Mouse (Mus musculus): ENCODE data around the gene Prox1. TPM values are rescaled to one million over a fixed set of nuclear protein-coding genes. Genes with fewer than 3 reads are reported as not detected.

Prox1 gene
- polyA plus RNA-seq, 1 experiment from 2014 or later = 3.7 TPM

GRCm38 (mm10) chr1:190144416-190144815 is 26.1 kb downstream of the Prox1 start:
- no peak overlapping the region for H3K27ac ChIP-seq (ENCODE audit: low read depth)
- no peaks in the 10 kb centered on the region for H3K36me3 ChIP-seq (ENCODE audit: control insufficient read depth, insufficient read depth, low read length)
- H3K4me2 ChIP-seq (ENCODE audit: low read length) = no peak overlapping the region
- DNase-seq (ENCODE audit: low spot score) (no peak), ATAC-seq (replicated peaks; ENCODE audit: low FRiP score, low TSS enrichment, low read depth) (no peak)
- H3K27me3 ChIP-seq (replicated peaks; ENCODE audit: control insufficient read depth, insufficient read depth, low read length) = no peaks in the 10 kb centered on the region
- 0 out of 2 replicates have a peak, but pooled peaks cover 3% of the 10 kb centered on the region for H3K4me1 ChIP-seq (replicated peaks; ENCODE audit: control insufficient read depth, insufficient read depth, low read length)
- no peak overlapping the region for H3K4me3 ChIP-seq (ENCODE audit: low read depth, low read length)
- H3K9ac ChIP-seq (ENCODE audit: low read length) = no peak overlapping the region
- H3K9me3 ChIP-seq (ENCODE audit: control insufficient read depth, low read length) = no peaks in the 10 kb centered on the region

- WGBS = 85% methylated on average over 9 of the region's 9 CpGs
- ATAC-seq (replicated peaks; ENCODE audit: low FRiP score, low TSS enrichment, low read depth) (no peak), DNase-seq (ENCODE audit: low spot score) (no peak)
- Histone ChIP-seq H3K4me2 (ENCODE audit: low read length) (no peak overlapping the region), H3K27ac (ENCODE audit: low read depth) (no peak overlapping the region), H3K9me3 (ENCODE audit: control insufficient read depth, low read length) (no peaks in the 10 kb centered on the region), H3K36me3 (ENCODE audit: control insufficient read depth, insufficient read depth, low read length) (no peaks in the 10 kb centered on the region), H3K4me1 (replicated peaks; ENCODE audit: control insufficient read depth, insufficient read depth, low read length) (no peaks in the 10 kb centered on the region), H3K9ac (ENCODE audit: low read length) (no peak overlapping the region), H3K27me3 (replicated peaks; ENCODE audit: control insufficient read depth, insufficient read depth, low read length) (no peaks in the 10 kb centered on the region), H3K4me3 (ENCODE audit: low read depth, low read length) (no peak overlapping the region)
These were observed 26.9 kb downstream of the Prox1 start for GRCm38 (mm10) chr1:190143593-190143992.

DNA sequence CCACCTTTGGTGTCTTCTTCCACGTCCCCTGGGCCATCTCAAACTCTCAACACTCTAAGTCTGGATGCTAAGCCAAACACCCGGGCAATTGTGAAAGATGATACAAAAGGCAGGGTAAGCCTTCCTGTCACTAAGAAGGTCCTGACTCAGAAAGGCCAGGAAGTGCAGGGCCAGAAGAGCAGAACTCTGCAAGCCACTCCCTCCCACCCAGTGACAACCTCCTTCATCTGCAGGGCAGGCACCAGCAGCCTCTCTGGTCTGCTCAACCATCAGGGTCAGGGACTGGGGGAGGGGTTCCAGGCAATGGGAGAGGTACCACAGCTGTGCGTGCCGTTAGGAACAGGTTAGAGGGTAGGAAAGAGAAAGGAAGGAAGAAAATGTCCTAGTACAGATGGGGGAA is 27.9 kb downstream of the Prox1 start:
- Histone ChIP-seq H3K9ac (ENCODE audit: low read length) (no peak overlapping the region), H3K27me3 (replicated peaks; ENCODE audit: control insufficient read depth, insufficient read depth, low read length) (no peaks in the 10 kb centered on the region), H3K9me3 (ENCODE audit: control insufficient read depth, low read length) (no peaks in the 10 kb centered on the region), H3K27ac (ENCODE audit: low read depth) (no peak overlapping the region), H3K4me3 (ENCODE audit: low read depth, low read length) (no peak overlapping the region), H3K4me2 (ENCODE audit: low read length) (no peak overlapping the region), H3K36me3 (ENCODE audit: control insufficient read depth, insufficient read depth, low read length) (no peaks in the 10 kb centered on the region), H3K4me1 (replicated peaks; ENCODE audit: control insufficient read depth, insufficient read depth, low read length) (no peaks in the 10 kb centered on the region)
- ATAC-seq (replicated peaks; ENCODE audit: low FRiP score, low TSS enrichment, low read depth) = no peak
- WGBS = 30% methylated on average over 4 of the region's 4 CpGs
- DNase-seq (ENCODE audit: low spot score) = no peak

DNA sequence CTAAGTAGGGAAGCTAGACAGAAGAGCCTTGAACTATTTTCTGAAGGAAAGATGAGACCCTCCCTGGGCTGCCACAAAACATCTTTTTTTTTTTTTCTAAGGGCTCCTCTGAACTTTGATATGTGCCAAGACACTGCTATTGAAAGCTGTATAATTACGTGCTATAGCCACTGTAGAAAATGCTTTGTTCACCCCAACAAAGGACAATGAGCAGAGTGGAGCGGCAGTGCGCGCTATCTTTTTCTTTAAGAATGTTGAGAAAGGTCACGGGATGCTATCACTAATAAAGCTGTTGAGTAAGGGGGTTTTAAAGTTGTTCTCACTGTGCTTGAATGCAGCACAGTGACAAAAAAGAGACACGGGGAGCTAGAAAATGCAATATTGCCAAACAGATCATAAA is 30.0 kb downstream of the Prox1 start:
- ATAC-seq (replicated peaks; ENCODE audit: low FRiP score, low TSS enrichment, low read depth) = no peak
- 73% methylated on average over 6 of the region's 6 CpGs for WGBS

GRCm38 (mm10) chr1:190139711-190140405 is 30.7 kb downstream of the Prox1 start:
- no peaks in the 10 kb centered on the region for H3K36me3 ChIP-seq (ENCODE audit: control insufficient read depth, insufficient read depth, low read length)
- H3K4me2 ChIP-seq (ENCODE audit: low read length) = no peak overlapping the region
- no peaks in the 10 kb centered on the region for H3K27me3 ChIP-seq (replicated peaks; ENCODE audit: control insufficient read depth, insufficient read depth, low read length)
- no peak overlapping the region for H3K4me3 ChIP-seq (ENCODE audit: low read depth, low read length)
- ATAC-seq (replicated peaks; ENCODE audit: low FRiP score, low TSS enrichment, low read depth) (no peak), DNase-seq (ENCODE audit: low spot score) (no peak)
- H3K9ac ChIP-seq (ENCODE audit: low read length) = no peak overlapping the region
- WGBS = 85% methylated on average over 13 of the region's 13 CpGs
- H3K27ac ChIP-seq (ENCODE audit: low read depth) = no peak overlapping the region
- no peaks in the 10 kb centered on the region for H3K9me3 ChIP-seq (ENCODE audit: control insufficient read depth, low read length)
- no peaks in the 10 kb centered on the region for H3K4me1 ChIP-seq (replicated peaks; ENCODE audit: control insufficient read depth, insufficient read depth, low read length)

More for the DNA sequence above, 30.0 kb downstream of the Prox1 start:
- no peaks in the 10 kb centered on the region for H3K27me3 ChIP-seq (replicated peaks; ENCODE audit: control insufficient read depth, insufficient read depth, low read length)
- H3K4me1 ChIP-seq (replicated peaks; ENCODE audit: control insufficient read depth, insufficient read depth, low read length) = no peaks in the 10 kb centered on the region
- H3K36me3 ChIP-seq (ENCODE audit: control insufficient read depth, insufficient read depth, low read length) = no peaks in the 10 kb centered on the region
- no peak for DNase-seq (ENCODE audit: low spot score)
- H3K9ac ChIP-seq (ENCODE audit: low read length) = no peak overlapping the region
- H3K9me3 ChIP-seq (ENCODE audit: control insufficient read depth, low read length) = no peaks in the 10 kb centered on the region
- H3K4me3 ChIP-seq (ENCODE audit: low read depth, low read length) = no peak overlapping the region
- H3K27ac ChIP-seq (ENCODE audit: low read depth) = no peak overlapping the region
- H3K4me2 ChIP-seq (ENCODE audit: low read length) = no peak overlapping the region

DNA sequence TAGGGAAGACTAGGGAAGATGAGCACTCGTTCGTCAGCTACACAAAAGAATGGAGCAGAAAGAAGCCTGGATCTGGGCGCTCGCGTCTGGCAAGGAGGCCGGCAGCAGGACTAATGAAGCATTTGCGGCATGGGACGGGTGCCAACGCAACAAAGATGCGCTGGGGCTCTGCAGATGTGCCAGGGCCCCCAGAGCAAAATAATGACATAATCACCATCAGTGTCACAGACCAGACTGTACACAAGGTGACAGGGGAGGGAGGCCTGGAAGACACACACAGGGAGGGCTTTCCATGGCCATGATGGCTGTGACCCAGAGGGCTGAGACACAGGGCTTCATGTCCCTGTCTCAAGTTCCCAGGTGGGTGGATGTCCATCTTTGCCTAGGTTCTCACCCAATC is 32.6 kb downstream of the Prox1 start:
- H3K27me3 ChIP-seq (replicated peaks; ENCODE audit: control insufficient read depth, insufficient read depth, low read length) = no peaks in the 10 kb centered on the region

GRCm38 (mm10) chr1:190132897-190133296 is 37.6 kb downstream of the Prox1 start:
- 86% methylated on average over 4 of the region's 4 CpGs for WGBS
- Histone ChIP-seq H3K9me3 (ENCODE audit: control insufficient read depth, low read length) (no peaks in the 10 kb centered on the region), H3K4me3 (ENCODE audit: low read depth, low read length) (no peak overlapping the region), H3K27me3 (replicated peaks; ENCODE audit: control insufficient read depth, insufficient read depth, low read length) (no peaks in the 10 kb centered on the region), H3K27ac (ENCODE audit: low read depth) (no peak overlapping the region), H3K9ac (ENCODE audit: low read length) (no peak overlapping the region), H3K4me2 (ENCODE audit: low read length) (no peak overlapping the region), H3K36me3 (ENCODE audit: control insufficient read depth, insufficient read depth, low read length) (no peaks in the 10 kb centered on the region), H3K4me1 (replicated peaks; ENCODE audit: control insufficient read depth, insufficient read depth, low read length) (peaks cover 5% of the 10 kb centered on the region; the same call in 1 of the 2 replicates)
- ATAC-seq (replicated peaks; ENCODE audit: low FRiP score, low TSS enrichment, low read depth) (no peak), DNase-seq (ENCODE audit: low spot score) (no peak)

More for the DNA sequence above, 32.6 kb downstream of the Prox1 start:
- no peak overlapping the region for H3K4me3 ChIP-seq (ENCODE audit: low read depth, low read length)
- ATAC-seq (replicated peaks; ENCODE audit: low FRiP score, low TSS enrichment, low read depth) (no peak), DNase-seq (ENCODE audit: low spot score) (no peak)
- H3K4me1 ChIP-seq (replicated peaks; ENCODE audit: control insufficient read depth, insufficient read depth, low read length) = no peaks in the 10 kb centered on the region
- H3K27ac ChIP-seq (ENCODE audit: low read depth) = no peak overlapping the region
- no peaks in the 10 kb centered on the region for H3K36me3 ChIP-seq (ENCODE audit: control insufficient read depth, insufficient read depth, low read length)
- no peak overlapping the region for H3K4me2 ChIP-seq (ENCODE audit: low read length)
- H3K9me3 ChIP-seq (ENCODE audit: control insufficient read depth, low read length) = no peaks in the 10 kb centered on the region
- no peak overlapping the region for H3K9ac ChIP-seq (ENCODE audit: low read length)
- 83% methylated on average over 10 of the region's 10 CpGs for WGBS

GRCm38 (mm10) chr1:190130888-190131287 is 39.6 kb downstream of the Prox1 start:
- Histone ChIP-seq H3K9ac (ENCODE audit: low read length) (no peak overlapping the region), H3K27me3 (replicated peaks; ENCODE audit: control insufficient read depth, insufficient read depth, low read length) (no peaks in the 10 kb centered on the region), H3K9me3 (ENCODE audit: control insufficient read depth, low read length) (no peaks in the 10 kb centered on the region), H3K4me3 (ENCODE audit: low read depth, low read length) (no peak overlapping the region), H3K4me1 (replicated peaks; ENCODE audit: control insufficient read depth, insufficient read depth, low read length) (peaks cover 13% of the 10 kb centered on the region; the same call in 1 of the 2 replicates), H3K4me2 (ENCODE audit: low read length) (no peak overlapping the region), H3K27ac (ENCODE audit: low read depth) (no peak overlapping the region), H3K36me3 (ENCODE audit: control insufficient read depth, insufficient read depth, low read length) (no peaks in the 10 kb centered on the region)
- no peak for DNase-seq (ENCODE audit: low spot score)
- ATAC-seq (replicated peaks; ENCODE audit: low FRiP score, low TSS enrichment, low read depth) = no peak
- WGBS = 59% methylated on average over 4 of the region's 4 CpGs

GRCm38 (mm10) chr1:190129553-190129952 is 41.0 kb downstream of the Prox1 start:
- peaks cover 13% of the 10 kb centered on the region; the same call in 1 of the 2 replicates for H3K4me1 ChIP-seq (replicated peaks; ENCODE audit: control insufficient read depth, insufficient read depth, low read length)
- H3K27me3 ChIP-seq (replicated peaks; ENCODE audit: control insufficient read depth, insufficient read depth, low read length) = no peaks in the 10 kb centered on the region
- H3K9ac ChIP-seq (ENCODE audit: low read length) = no peak overlapping the region
- DNase-seq (ENCODE audit: low spot score) (no peak), ATAC-seq (replicated peaks; ENCODE audit: low FRiP score, low TSS enrichment, low read depth) (no peak)
- no peaks in the 10 kb centered on the region for H3K36me3 ChIP-seq (ENCODE audit: control insufficient read depth, insufficient read depth, low read length)
- H3K4me3 ChIP-seq (ENCODE audit: low read depth, low read length) = no peak overlapping the region
- WGBS = 44% methylated on average over 7 of the region's 7 CpGs
- no peak overlapping the region for H3K4me2 ChIP-seq (ENCODE audit: low read length)
- no peaks in the 10 kb centered on the region for H3K9me3 ChIP-seq (ENCODE audit: control insufficient read depth, low read length)
- H3K27ac ChIP-seq (ENCODE audit: low read depth) = no peak overlapping the region
